Mouse (Mus musculus) layer of hippocampus, adult 18-20 months (tissue): ENCODE results near the gene Slc29a1. TPM values are rescaled to one million over a fixed set of nuclear protein-coding genes. Genes with fewer than 3 reads are reported as not detected.
"Not testable (repeated sequence)": the region's sequence is repeated elsewhere in the genome, so short reads cannot be mapped to it uniquely, and the experiment has no call there.

Source experiments
- DNase-seq, 2 experiments: peaks; one replicate each; pipeline ENCODE4 v3.0.0; 2022; ENCODE audit warnings: low spot score in 2 of 2
- long read RNA-seq: library from polyadenylated mRNA; stranded (forward); transcript quantifications from one replicate; pipeline ENCODE4 v2.0.0, GENCODE M21; 2021
- total RNA-seq, 2 experiments: library from RNA; stranded (reverse); gene quantifications; 2 replicates each; pipeline ENCODE4 v1.2.3; 2021

Gene Slc29a1
- total RNA-seq: 10 to 100 TPM; 16.4 to 20.4 TPM
- long read RNA-seq, partial matches to known transcripts: 1 of 31 reads
- long read RNA-seq, other reads (novel, unspliced or antisense): 27 of 31 reads

DNA sequence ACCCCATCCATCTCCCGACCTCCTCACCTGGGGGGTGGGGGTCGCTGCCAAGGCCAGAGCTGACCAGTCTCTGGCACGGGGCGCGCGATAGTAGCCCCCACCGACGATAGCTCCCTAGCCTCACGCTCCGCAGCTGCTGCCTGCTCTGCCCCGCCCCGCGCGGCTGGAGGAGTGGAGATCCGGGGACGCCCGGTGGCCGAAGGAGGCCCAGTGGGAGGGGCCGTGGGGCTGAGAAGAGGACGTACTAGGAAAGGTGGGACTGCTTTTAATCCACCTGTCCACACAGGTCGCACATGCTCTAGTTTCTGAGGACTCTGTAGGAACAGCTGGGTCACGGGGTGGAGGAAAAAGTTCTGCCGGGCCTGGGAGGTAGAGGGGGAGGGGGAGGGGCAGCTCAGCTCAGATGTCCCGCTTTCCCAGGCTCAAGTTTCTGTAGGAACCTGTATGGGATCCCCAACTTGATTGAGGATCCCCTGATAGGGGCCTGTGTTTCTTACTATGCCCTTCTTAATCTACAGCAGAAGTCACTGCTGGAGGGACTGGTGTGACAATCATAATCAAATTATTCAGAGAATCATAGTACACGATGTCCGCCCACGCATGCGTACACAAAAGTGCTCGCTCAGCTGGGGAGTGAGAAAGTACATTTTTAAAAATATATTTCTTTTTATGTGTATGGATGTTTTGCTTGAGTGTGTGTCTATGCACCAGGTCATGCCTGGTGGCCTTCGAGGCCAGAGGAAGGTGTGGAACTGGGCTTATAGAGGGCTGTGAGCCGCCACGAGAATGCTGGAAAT lies at the start of gene Slc29a1:
Gene Slc29a1 (minus strand): TSS at position 161 of the 797 bp plus-strand sequence.
- peak in 1 of 2 experiments; percentile 57 for DNase-seq

DNA sequence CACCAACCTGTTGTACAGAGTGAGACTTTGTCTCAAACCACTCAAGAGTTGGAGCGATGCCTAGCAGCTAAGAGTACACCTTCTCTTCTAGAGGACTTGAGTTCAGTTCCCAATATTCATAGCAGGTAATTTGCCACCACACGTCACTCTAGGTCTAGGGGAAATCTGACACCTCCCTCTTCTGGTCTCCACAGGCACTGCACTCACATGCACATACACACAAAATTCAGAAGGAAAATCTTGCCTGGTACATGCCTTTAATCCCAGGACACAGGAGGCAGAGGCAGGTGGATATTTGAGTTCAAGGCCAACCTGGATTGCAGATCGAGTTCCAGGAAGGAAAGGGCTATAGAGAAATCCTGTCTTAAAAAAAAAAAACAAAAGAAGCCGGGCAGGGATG lies 44.8 kb upstream of the Slc29a1 start:
- no peak for DNase-seq

DNA sequence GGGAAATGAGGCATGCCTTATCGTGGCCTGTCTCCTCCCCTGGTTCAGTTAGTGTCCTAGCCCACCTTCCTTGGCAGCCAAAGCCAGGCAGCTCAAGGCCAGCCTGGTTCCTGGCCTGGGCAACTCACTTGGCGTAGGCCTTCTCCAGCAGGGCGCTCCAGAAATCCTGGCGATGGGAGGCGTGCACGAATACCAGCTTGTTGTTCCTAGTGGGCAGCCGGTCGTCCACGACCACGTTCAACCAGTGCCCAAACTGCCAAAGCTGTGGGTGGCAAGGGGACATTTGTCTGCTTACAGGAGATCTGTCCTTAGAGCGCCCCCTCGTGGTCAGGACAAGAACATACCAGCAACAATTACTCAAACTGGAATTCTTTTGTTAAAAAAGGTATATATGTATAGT lies 43.3 kb upstream of the Slc29a1 start:
- DNase-seq: peak; percentile 39 to 71

DNA sequence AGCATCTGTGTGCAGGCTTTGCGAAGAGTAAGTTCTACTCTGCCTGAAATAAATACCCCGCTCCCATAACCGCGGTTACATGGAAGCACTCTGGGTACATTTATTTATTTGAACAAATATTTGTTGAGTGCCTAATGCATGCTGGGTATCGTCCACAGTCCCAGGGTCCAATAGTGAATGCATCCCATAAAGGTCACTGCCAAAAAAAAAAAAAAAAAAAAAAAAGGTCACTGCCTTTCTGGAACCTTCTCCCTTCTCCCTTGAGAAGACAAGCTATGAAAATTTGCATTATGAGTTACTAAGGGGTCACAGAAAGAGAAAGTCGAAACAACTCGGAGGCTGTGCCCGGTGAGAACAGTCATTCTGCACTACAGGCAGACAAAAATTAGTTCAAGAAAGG lies 42.6 kb upstream of the Slc29a1 start:
- DNase-seq: no peak

DNA sequence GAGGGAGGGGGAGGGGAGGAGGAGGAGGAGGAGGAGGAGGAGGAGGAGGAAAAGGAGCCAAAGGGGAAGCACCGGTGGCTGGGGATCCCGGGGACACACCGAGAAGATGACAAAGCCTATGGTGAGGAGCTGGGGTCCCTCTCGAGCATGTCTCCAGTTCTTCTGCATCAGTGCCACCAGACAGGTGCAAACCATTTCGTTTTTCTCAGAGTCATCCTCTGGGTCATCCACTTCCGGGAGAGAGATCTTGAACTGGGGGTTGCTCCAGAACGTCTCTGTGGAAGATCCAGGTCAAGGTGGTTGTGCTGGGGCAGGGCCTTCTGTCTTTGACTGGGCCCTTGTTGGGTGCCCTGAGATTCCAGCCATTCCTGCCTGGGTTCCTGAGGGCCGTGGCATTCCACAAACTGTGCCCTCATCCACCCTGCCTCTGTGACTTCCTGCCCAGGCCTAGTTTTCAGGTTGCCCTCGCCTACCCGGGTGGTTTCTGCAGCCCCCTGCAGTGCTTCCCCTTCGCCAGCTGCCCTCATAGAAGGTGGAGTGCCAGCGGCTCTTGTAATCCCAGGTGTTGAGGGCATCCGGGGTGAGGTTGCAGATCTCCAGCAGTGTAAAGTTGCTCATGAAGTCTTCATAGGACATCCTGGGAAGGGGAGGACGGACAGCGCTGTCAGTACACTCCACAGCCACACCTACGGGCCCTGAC lies 39.3 kb upstream of the Slc29a1 start:
- DNase-seq: no peak

DNA sequence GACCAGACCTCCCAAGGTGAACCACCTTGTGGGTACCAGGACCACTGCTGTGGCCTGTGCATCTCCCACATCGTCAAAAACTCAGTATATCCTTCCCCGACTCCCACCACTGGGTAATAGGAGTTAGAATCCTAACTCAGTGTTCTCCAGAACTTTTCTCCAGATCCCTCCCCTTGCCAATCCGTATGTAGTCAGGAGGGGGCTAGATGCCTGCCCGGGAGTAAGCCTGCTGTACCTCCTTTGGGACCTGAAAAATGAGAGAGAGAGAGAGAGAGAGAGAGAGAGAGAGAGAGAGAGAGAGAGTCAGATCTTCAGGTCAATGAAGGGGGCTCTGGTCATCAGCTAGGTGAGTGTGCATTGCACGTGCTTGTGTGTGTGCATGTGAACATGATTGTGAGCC lies 34.6 kb upstream of the Slc29a1 start:
- no peak for DNase-seq

DNA sequence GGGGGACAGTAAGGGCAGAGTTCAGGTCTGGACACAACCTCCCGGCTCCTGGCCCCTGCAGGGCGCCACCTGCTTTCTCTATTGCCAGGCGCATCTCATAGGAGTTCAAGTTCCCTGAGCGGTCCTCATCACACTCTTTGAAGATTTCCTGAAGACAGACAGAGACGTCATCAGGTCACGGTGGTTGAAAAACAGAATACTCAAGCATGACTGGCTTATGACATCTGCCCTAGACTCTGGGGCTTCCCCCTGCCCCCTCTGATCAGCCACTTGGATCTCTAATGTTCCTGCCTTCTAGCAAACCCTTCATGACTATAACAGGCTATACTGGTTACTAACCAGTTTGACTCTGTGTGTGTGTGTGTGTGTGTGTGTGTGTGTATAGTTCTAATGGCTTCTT lies 32.5 kb upstream of the Slc29a1 start:
- no peak for DNase-seq

DNA sequence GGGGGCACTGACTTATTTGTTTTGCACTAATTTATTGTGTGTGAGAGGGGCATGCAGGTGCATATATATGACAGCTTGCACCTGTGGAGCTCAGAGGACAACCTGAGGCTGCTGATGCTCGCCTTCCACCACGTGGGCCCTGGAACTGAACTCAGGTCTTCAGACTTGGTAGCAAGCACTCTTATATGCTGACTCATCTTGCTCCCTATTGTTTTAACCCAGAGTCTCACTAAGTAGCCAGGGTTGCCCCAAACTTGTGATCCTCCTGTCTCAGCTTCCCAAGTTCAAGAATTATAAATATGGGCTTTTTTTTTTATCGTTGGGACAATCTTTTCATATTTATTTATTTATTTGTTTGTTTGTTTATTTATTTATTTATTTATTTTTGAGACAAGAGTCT lies 31.6 kb upstream of the Slc29a1 start:
- DNase-seq: no peak

DNA sequence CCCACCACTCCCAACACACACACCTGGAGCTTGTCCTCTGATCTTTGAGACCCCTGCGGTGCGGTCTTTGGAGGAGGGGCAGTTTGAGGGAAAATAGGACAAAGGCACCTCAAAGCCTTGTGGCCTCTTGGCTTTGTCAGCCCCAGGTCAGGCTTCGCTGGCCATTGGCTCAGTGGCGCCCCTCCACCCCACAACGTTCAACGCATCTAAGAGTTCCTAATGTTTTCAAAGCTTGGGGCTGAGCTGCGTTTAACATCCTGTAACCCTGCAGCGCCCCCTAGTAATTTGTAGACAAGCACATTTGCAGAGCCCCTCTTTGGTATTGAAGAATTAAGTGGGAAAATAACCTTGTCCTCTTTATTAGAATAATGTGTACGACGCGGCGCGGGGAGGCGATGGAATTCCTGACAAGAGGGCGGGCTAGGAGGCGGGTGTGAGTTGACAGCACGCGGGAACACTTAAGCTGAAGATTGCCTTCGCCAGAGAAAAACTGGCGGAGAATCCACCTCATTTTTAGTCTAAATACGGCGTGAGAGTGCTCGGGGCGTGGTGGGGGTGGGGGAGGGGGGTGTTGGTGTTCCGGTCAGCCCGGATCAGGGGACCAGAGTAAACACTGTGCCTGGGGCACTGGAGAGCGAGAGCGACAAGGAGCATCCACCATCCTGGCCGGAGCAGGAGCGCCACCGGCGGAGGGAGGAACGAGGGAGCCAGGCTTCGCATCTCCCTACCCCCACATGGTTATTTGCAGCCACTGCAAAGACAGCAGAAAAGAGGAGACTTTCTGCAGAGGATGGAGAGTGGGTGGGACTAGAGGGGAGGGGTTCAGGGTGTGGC lies 30.7 kb upstream of the Slc29a1 start:
- DNase-seq: peak; percentile 50 to 79

DNA sequence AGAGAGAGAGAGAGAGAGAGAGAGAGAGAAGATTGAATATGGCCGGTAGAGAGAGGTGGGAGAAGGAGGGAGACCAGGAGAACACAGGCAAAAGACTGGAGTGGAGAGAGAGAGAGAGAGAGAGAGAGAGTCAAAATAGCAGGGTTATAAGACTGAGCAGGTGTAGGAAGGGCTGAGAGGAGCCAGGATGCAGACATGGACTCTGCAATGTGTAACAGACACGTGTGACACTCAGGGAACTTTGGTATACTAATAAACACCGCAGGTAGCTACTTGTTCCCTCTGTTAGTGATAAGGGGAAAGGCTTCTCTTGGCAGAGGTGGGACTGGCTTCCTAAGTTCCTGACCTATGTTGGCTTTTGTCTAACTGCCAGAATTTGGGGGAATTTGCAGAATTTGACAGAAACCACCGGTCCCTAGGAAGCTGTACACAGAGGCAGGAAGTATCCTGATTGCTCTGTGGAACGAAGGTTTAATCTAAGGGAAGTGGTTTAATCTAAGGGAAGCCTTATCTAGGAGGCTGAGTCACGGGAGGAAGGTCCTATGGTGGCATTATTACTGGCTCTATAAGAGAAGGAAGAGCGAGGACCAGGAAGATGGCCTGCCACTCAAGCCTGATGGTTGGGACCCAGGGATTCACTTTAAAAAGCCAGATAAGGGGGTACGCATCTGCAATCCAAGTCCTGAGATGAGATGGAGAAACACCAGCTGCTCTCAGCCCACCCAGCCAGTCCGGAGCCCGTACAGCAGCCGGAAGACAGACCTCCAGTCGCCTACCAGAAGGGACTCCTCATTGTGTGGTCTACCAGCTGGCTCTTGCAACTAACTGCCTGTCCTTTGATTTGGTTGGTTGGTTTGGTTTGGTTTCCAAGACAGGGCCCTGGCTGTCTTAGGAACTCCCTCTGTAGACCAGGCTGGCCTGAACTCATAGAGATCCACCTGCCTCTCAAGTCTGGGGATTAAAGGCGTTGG lies 29.8 kb upstream of the Slc29a1 start:
- no peak for DNase-seq

DNA sequence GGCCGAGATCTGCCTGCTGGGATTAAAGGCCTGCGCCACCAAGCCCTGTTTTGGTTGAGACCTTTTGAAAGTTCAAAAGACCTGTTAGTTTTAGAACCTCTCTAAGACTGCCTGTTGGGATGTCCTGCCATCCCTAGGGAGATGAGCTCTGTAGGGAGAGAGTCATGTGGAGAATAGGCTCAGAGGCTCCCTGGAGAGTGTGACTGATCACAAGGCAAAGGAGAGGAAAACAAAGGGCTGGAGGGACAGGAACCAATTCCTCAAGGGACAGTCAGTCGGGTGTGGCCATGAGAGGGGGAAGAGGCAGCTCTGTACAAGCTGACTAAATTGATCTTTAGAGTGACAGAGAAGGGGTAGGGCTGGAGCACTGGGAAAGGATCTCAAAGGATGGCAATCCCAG lies 28.8 kb upstream of the Slc29a1 start:
- DNase-seq: no peak

DNA sequence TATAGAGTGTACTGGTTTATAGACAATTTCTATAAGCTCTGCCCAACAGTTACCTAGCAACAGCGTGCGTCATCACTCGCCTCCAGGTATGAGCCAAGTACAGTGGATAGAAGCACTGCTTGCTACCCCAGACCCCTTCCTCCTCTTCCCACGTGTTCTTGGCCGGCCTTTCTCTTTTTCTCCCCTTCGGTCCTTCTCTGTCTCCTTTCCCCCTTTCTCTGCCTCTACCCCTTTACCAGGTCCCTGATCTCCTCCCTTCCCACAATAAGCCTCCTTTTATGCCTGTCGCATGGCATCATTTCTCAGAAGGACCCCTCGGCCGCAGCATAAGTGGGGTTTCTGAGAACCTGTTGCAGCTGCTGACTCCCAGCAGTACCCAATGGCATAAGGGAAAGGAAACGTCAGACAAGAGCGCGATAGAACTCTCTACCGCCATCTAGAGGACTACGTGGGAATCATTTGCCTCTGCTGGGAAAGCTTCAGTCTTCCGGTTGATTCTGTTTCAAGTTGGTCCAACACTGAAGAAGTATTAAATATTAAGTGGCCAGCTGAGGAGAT lies 27.2 kb upstream of the Slc29a1 start:
- peak; percentile 50 to 87 for DNase-seq

DNA sequence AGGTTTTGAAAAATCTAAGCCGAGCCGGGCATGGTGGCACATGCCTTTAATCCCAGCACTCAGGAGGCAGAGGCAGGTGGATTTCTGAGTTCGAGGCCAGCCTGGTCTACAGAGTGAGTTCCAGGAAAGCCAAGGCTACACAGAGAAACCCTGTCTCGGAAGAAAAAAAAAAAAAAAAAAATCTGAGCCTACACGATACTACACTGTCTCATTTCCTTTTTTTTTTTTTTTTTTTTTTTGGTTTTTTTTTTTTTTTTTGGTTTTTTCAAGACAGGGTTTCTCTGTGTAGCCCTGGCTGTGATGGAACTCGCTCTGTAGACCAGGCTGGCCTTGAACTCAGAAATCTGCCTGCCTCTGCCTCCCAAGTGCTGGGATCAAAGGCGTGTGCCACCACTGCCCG lies 24.0 kb upstream of the Slc29a1 start:
- not testable (repeated sequence) for DNase-seq

DNA sequence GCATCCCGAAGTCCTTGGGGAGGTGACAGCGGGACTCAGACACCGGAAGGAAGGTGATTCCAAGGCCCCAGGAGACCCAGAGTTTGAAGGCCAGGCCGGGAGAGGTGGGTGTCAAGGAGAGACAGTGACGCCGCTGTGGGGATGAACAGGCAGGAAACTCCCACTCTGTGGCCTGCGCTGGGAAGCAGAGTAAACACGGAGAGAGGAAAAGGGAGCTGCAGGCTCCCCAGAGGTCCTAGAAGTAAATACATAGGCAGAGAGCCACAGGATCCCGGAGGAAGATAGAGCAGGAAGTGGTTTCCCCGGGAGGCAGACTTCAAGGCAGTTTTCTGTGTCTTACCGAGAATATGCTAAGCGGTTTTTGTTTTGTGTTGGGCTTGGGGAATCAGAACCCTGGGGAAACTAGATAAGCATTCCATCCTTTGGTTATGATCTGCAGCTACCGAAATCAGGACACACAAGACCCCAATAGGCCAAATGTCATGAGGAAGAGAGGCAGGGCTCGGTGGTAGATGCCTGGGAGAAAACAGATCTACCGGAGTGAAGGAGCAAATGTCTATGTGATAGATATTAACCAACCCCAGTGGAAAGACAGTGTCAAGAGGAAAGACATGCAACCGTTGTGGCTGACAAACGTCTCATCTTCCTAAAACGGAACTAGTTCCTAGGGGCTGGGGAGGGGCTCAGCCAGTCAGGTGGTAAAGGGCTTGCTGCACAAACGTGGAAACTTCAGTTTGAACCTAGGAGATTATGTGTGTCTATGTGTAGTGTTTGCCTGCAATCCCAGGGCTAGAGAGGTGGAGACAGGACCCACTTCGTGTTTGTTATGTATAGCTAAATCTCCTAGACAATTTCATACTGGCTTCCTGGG lies 20.2 kb upstream of the Slc29a1 start:
- DNase-seq: no peak

DNA sequence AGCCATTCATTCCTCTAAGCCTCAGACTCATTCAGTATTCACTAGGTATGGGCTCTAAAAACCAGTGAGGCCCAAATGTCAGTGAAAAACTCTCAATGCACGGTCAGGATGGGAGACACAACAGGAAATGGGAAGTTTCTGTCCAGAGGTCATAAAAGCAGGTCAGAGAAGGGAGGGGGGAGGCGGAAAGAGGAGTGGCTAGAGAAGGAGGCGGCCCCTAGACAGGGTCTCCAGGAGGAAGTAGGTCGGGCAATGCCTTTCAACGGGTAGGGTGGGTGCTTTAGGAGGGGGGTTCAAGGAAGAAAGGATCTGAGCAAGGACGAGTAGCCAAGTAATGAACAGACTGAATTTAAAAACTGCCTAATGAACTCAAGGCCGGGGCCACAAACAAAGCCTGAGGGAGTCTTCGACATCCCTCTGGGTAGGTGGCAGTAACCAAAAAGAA lies 19.6 kb upstream of the Slc29a1 start:
- no peak for DNase-seq

DNA sequence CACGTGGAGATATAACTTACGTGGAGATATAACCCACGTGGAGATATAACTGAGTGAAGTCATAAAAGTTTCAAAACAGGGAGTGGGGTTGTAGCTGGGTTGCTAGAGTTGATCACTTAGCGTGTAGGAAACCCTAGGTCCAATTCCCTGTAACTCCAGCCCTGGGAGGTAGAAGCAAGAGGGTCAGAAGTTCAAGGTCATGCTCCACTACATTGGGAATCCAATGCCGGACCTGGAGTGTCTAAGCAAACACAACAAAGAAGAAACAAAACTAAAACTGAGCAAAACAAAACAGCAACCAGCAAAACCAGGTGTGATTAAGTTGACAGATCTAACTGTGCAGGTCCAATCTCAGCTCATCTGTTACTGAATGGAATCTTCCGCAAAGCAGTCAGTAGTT lies 18.2 kb upstream of the Slc29a1 start:
- no peak for DNase-seq

DNA sequence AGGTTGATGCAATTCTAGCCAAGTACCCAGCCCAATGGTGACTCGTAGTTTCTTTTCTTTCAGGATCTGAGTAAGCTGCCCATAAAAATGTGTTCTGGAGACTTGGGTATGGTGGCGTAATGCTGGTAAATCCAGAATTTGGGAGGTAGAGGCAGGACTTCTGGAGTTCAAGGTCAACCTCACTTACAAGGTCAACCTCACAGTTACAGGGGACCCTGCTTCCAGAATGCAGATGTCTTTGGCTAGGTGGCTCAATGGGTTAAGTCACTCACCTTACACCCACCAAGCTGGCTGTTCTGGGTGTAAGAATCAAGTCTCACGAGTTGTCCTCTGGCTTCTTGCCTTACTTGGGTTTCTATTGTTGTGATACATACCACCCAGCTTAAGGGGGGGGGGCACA lies 17.3 kb upstream of the Slc29a1 start:
- DNase-seq: no peak

DNA sequence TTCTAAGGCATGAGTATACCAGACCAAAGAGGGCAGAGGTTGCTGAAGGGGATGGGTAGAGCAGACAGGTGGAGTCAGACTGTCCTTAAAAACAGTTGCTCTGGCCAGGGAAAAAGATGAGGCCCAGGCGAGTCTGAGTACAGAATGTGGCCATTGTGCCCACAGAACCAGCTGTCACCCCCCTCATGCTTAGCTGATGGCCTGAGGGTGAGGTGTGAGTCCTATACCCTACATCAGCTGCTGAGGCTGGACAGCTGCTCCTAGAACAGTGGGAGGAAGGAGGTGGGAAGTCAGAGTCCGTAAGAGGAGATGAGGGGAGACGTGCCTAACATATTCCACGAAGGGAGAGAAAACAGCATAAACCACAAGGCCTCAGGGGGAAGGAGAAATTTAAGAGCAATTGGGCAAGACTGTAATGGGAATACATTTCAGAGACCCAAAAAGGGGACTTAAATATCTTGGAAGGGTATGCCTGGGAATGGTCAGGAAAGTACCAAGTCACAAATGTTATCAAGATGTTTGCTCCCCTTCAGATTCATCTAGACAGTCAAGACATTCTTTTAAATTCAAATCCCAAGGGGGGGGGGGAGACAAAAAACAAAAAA lies 16.7 kb upstream of the Slc29a1 start:
- DNase-seq: no peak

DNA sequence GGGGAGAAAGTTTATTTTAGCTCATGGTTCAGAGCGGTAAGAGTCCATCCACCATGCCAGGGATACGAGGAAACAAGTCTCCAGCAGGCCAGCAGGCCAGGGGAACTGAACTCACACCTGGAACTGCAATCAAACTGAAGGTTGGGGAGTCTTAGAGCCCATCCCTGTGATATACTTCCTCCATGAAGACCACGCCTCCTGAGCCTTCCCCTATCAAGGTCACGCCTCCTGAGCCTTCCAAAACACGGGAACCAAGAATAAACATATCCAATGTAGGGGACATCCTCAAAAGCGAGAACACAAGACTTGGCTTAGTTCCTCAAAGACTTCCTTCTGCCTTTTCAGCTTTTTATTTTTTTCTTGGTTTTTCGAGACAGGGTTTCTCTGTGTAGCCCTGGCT lies 13.5 kb upstream of the Slc29a1 start:
- no peak for DNase-seq
